Mouse (Mus musculus) ES-E14 (cell line): ENCODE measurements around the gene Mindy2. TPM values are rescaled to one million over a fixed set of nuclear protein-coding genes. Genes with fewer than 3 reads are reported as not detected.

Source experiments
- DNase-seq: peaks from one replicate; pipeline ENCODE4 v3.0.0-alpha.2; 2013; ENCODE audit warnings: low read depth, low spot score
- H3K27ac ChIP-seq: 2 replicates; pipeline ENCODE4 v1.5.1; 2012; ENCODE audit warnings: low read depth, mild to moderate bottlenecking, low read length, moderate library complexity, mixed read lengths; ENCODE audit not compliant: poor library complexity, insufficient read depth, severe bottlenecking
- H3K36me3 ChIP-seq: 2 replicates; pipeline ENCODE4 v1.6.1; 2012; ENCODE audit warnings: mild to moderate bottlenecking, low read length, moderate library complexity, mixed read lengths; ENCODE audit not compliant: control insufficient read depth, poor library complexity, insufficient read depth, severe bottlenecking
- H3K4me1 ChIP-seq, 2 experiments: fragments of 150-350 bp in 1 of 2; sonication (generic) in 1 of 2; 2 replicates each; pipeline ENCODE4 v1.6.1; 2012; ENCODE audit warnings: low read length in 2 of 2, mild to moderate bottlenecking in 1 of 2, mixed read lengths in 1 of 2; ENCODE audit not compliant: control insufficient read depth in 2 of 2, insufficient read depth in 2 of 2, poor library complexity in 1 of 2
- H3K4me3 ChIP-seq, 2 experiments: fragments of 150-350 bp in 1 of 2; sonication (generic) in 1 of 2; 2 replicates each; pipeline ENCODE4 v1.5.1; 2012; ENCODE audit warnings: low read length in 2 of 2, low read depth in 1 of 2, mild to moderate bottlenecking in 1 of 2, mixed read lengths in 1 of 2; ENCODE audit not compliant: insufficient read depth in 1 of 2, poor library complexity in 1 of 2, severe bottlenecking in 1 of 2
- H3K9ac ChIP-seq: 2 replicates; pipeline ENCODE4 v1.6.1; 2012; ENCODE audit warnings: low read depth, mild to moderate bottlenecking, low read length, mixed read lengths; ENCODE audit not compliant: poor library complexity, insufficient read depth, severe bottlenecking
- H3K9me3 ChIP-seq: fragments of 150-350 bp; sonication (generic); 2 replicates; pipeline ENCODE4 v1.6.1; 2012; ENCODE audit warnings: low read depth, mild to moderate bottlenecking, low read length; ENCODE audit not compliant: control insufficient read depth, insufficient read depth
- CHD2 ChIP-seq: IDR thresholded peaks from 2 replicates; pipeline ENCODE4 v1.6.1; 2014; ENCODE audit warnings: mild to moderate bottlenecking, low read depth, low read length, inconsistent platforms
- HCFC1 ChIP-seq: IDR thresholded peaks from 2 replicates; pipeline ENCODE4 v1.6.1; 2012; ENCODE audit warnings: low read length, inconsistent platforms, borderline replicate concordance; ENCODE audit not compliant: insufficient read depth
- MAFK ChIP-seq: IDR thresholded peaks from 2 replicates; pipeline ENCODE4 v1.6.1; 2014; ENCODE audit warnings: mild to moderate bottlenecking, low read depth, low read length, inconsistent platforms; ENCODE audit not compliant: insufficient read depth
- ZC3H11A ChIP-seq: IDR thresholded peaks from 2 replicates; pipeline ENCODE4 v1.6.1; 2012; ENCODE audit warnings: low read depth, mild to moderate bottlenecking, inconsistent platforms, low read length, borderline replicate concordance
- ZNF384 ChIP-seq: IDR thresholded peaks from 2 replicates; pipeline ENCODE4 v1.6.1; 2012; ENCODE audit warnings: low read depth, low read length, inconsistent platforms
- in situ Hi-C, 2 experiments: fragments of 600-800 bp; cut with MboI; formaldehyde crosslinking; loops; one replicate each; pipeline ENCODE4 v1.15.1; 2025; ENCODE audit warnings: low sequenced_read_pairs in 2 of 2, inconsistent platforms in 1 of 2; ENCODE audit not compliant: unreplicated experiment in 2 of 2
- total RNA-seq: library from RNA; depleted of rRNA; stranded (reverse); fragments of 300-350 nt; gene quantifications from 2 replicates; pipeline ENCODE4 v1.2.3, GENCODE M21; 2012

Gene Mindy2
- total RNA-seq, 1 experiment = 0.98 TPM

GRCm38 (mm10) chr9:70658266-70658665 is 1.3 kb upstream of the Mindy2 start:
- DNase-seq = no peak
- no peaks in the 10 kb centered on the region for H3K36me3 ChIP-seq
- H3K27ac ChIP-seq = no peak overlapping the region
- no peak overlapping the region for H3K4me3 ChIP-seq
- in situ Hi-C loops = loop anchor here in 1 of 2 experiments (25.0 kb wide), 1 partner anchor 429 kb away; no protein-coding TSS in a partner anchor
- H3K9ac ChIP-seq = no peak overlapping the region
- H3K4me1 ChIP-seq = 0 out of 4 replicates have a peak, but pooled peaks cover 0 to 2% of the 10 kb centered on the region in 2 experiments
- H3K9me3 ChIP-seq = no peaks in the 10 kb centered on the region
- no peak for TF ChIP-seq ZC3H11A

DNA sequence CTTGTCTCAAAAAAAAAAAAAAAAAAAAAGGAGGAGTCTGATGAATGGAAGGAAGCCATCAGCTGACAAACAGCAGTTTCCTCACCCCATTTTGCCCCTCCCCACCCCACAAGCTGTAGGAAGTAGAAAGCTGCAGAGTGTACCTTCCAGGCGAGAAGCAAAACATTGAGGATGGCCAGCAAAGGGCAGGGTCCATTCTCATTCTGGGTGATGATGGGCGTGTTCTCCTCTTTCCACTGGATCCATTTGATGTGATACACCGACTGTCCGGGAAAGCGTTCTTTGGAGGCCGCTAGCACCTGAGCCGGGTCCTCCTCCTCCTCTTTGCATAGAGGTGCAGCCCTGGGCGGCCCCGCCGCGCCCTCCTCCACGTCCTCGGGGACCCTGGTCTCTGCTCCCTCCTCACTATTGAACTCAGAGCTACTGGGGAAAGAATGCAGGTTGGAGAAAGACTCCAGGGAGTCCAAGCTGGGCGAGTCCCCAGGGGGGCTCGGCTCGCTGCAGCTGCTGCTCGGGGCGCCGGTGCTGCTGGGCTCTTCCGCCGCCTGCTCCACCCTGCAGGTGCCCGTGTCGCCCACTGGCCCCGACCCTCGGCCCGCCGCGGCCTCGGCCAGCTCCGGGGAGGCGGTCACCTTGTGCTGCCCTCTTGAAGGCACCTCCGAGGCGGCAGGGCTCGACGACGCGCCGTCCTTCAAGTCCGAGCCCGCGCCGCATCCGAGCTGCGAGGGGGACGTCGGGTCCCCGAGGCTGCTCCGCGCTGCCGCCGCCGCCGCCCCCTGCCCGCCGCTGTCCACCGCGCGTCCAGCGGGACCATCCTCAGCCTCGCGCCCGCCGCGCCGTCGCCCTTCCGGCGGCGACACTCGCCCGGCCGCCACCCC is 605 bp downstream of the Mindy2 start, which contains the start of gene Gm10642:
Gene Gm10642 (plus strand): TSS at position 122 of the 878 bp plus-strand sequence.
- peak within 1 kb of the TSS; percentile 85 to 88 for H3K4me3 ChIP-seq
- TF ChIP-seq MAFK = no peak
- TF ChIP-seq HCFC1 = no peak
- peak; percentile 66 for TF ChIP-seq ZNF384
- no peak for TF ChIP-seq CHD2
- peak within 1 kb of the TSS; percentile 65 for H3K9ac ChIP-seq
- no peak within 1 kb of the TSS for H3K27ac ChIP-seq
- H3K4me1 ChIP-seq = 0 out of 4 replicates have a peak, but pooled peaks cover 0 to 2% of the 10 kb centered on the region in 2 experiments
- DNase-seq = no peak
- no peaks in the 10 kb centered on the region for H3K9me3 ChIP-seq
- in situ Hi-C loops = loop anchor here in 1 of 2 experiments (25.0 kb wide), 1 partner anchor 431 kb away; no protein-coding TSS in a partner anchor
- H3K36me3 ChIP-seq = no peaks in the 10 kb centered on the region

DNA sequence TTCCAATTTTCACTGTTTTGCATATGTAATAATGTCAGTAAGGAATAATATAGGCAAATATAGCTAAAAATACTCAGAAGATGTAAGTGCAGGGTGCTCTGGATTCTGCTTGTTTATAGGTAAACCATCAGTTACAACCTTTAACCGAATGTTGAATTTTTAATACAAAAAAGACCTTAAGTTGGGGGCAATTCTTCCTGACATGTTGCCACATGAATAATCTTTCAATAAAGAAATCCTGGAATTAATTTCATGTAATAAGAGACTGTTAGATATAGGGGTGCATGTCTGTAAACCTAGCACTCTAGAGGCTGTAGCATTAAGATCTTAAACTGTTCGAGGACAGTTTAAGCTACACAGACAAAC is 1.2 kb downstream of the Mindy2 start:
- no peak for TF ChIP-seq CHD2
- TF ChIP-seq HCFC1 = no peak
- TF ChIP-seq ZC3H11A = no peak
- no peak for TF ChIP-seq MAFK
- TF ChIP-seq ZNF384 = no peak
- H3K9ac ChIP-seq = no peak overlapping the region
- in situ Hi-C loops = loop anchor here in 1 of 2 experiments (25.0 kb wide), 1 partner anchor 432 kb away; no protein-coding TSS in a partner anchor

GRCm38 (mm10) chr9:70654496-70654895 is 2.5 kb downstream of the Mindy2 start:
- no peak for DNase-seq
- no peaks in the 10 kb centered on the region for H3K36me3 ChIP-seq
- H3K4me3 ChIP-seq = no peak overlapping the region
- in situ Hi-C loops = loop anchor here in 1 of 2 experiments (25.0 kb wide), 1 partner anchor 433 kb away; no protein-coding TSS in a partner anchor
- H3K27ac ChIP-seq = no peak overlapping the region
- TF ChIP-seq ZC3H11A = no peak
- H3K9ac ChIP-seq = no peak overlapping the region
- H3K9me3 ChIP-seq = no peaks in the 10 kb centered on the region
- H3K4me1 ChIP-seq = 0 out of 4 replicates have a peak, but pooled peaks cover 0 to 2% of the 10 kb centered on the region in 2 experiments

More for the DNA sequence above, 1.2 kb downstream of the Mindy2 start:
- peak overlapping the region in 1 of 2 experiments; percentile 85; a peak in 2 of 4 replicates for H3K4me3 ChIP-seq
- H3K36me3 ChIP-seq = no peaks in the 10 kb centered on the region
- no peak for DNase-seq
- H3K9me3 ChIP-seq = no peaks in the 10 kb centered on the region
- H3K27ac ChIP-seq = no peak overlapping the region
- 0 out of 4 replicates have a peak, but pooled peaks cover 0 to 2% of the 10 kb centered on the region in 2 experiments for H3K4me1 ChIP-seq
